Mouse (Mus musculus): ENCODE measurements around the gene Slc35f4. TPM values are rescaled to one million over a fixed set of nuclear protein-coding genes. Genes with fewer than 3 reads are reported as not detected.

Gene Slc35f4
- polyA plus RNA-seq, 1 experiment from 2014 or later, result 1.2 TPM

DNA sequence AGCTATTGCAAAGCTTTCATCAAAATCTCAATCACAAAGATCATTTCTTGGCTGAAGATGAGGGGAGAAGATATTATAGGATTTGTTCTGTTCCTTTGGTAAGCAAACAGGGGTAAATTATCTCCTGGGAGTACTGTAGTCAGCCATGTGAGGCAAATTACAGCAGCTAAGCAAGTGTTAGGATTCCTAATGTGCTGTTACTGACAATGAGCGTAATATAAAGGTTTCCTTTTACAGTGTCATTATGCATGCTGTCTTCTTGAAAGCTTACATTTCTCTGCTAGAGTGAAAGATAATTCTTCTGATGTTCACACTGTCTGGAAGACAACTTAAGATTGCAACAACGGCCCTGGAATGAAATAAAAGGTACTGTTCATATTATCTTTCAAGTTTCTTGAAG, 192.0 kb downstream of the Slc35f4 start:
- Histone ChIP-seq H3K9me3 (ENCODE audit: control insufficient read depth, low read length) (no peaks in the 10 kb centered on the region), H3K4me1 (replicated peaks; ENCODE audit: control insufficient read depth, insufficient read depth, low read length) (no peaks in the 10 kb centered on the region), H3K36me3 (ENCODE audit: control insufficient read depth, insufficient read depth, low read length) (no peaks in the 10 kb centered on the region), H3K9ac (ENCODE audit: low read depth, low read length) (no peak overlapping the region), H3K27ac (ENCODE audit: low read depth, low read length) (no peak overlapping the region), H3K4me3 (ENCODE audit: low read depth, low read length) (no peak overlapping the region), H3K4me2 (replicated peaks; ENCODE audit: low read depth, low read length) (no peak overlapping the region), H3K27me3 (ENCODE audit: control insufficient read depth, insufficient read depth, low read length) (no peaks in the 10 kb centered on the region)
- no peak for DNase-seq (ENCODE audit: low spot score)
- 89% methylated on average over 2 of the region's 2 CpGs for WGBS
- no peak for ATAC-seq (ENCODE audit: low FRiP score)

DNA sequence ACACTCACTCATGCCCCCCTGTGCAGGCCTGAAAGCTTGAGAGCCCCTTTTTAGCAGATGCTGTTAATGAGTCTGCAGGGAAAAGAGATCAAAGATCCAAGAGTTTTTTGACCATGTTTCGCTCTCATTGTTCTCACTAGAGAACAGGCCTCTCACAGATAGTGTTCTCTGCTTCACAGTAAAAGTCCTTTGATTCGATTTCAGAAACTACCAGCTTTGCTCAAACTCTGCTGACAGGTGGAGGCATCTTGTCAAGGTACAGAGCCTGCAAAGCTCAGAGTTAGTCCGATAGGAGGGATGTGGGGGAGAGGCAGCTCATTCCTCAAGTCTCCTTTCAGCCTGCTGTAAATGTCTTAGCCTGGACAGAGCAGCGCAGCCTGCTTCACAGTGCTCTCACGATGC, 209.4 kb downstream of the Slc35f4 start:
- no peak overlapping the region for H3K4me3 ChIP-seq (ENCODE audit: low read depth, low read length)
- H3K4me1 ChIP-seq (replicated peaks; ENCODE audit: control insufficient read depth, insufficient read depth, low read length), result no peaks in the 10 kb centered on the region
- H3K27me3 ChIP-seq (ENCODE audit: control insufficient read depth, insufficient read depth, low read length), result no peaks in the 10 kb centered on the region
- no peaks in the 10 kb centered on the region for H3K9me3 ChIP-seq (ENCODE audit: control insufficient read depth, low read length)
- H3K4me2 ChIP-seq (replicated peaks; ENCODE audit: low read depth, low read length), result no peak overlapping the region
- no peak for DNase-seq (ENCODE audit: low spot score)
- no peak overlapping the region for H3K9ac ChIP-seq (ENCODE audit: low read depth, low read length)
- 26% methylated on average over 5 of the region's 5 CpGs for WGBS
- H3K36me3 ChIP-seq (ENCODE audit: control insufficient read depth, insufficient read depth, low read length), result no peaks in the 10 kb centered on the region
- no peak for ATAC-seq (ENCODE audit: low FRiP score)
- no peak overlapping the region for H3K27ac ChIP-seq (ENCODE audit: low read depth, low read length)

DNA sequence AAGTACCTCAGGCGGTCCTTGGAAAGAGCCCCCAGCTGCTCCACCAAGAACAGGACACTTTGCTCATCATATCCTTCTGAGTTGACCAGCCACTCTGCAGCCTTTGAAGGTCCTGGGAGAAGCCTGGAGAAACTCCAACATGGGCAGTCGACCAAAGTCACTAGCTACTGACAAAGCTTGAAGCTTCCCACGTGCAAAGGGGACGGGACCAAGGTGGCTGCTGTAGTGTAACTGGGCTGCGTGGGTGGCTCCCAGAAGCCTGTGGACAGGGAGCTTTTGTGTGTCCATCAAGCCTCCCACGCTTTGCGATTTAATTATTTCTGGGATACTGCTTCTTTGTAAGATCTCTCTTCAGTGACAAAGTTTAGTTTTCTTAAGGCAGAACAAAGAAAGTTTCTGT, 211.9 kb downstream of the Slc35f4 start:
- 43% methylated on average over 7 of the region's 7 CpGs for WGBS
- H3K27me3 ChIP-seq (ENCODE audit: control insufficient read depth, insufficient read depth, low read length), result no peaks in the 10 kb centered on the region
- H3K4me1 ChIP-seq (replicated peaks; ENCODE audit: control insufficient read depth, insufficient read depth, low read length), result no peaks in the 10 kb centered on the region
- H3K27ac ChIP-seq (ENCODE audit: low read depth, low read length), result no peak overlapping the region
- no peak overlapping the region for H3K4me3 ChIP-seq (ENCODE audit: low read depth, low read length)
- no peak overlapping the region for H3K4me2 ChIP-seq (replicated peaks; ENCODE audit: low read depth, low read length)
- H3K36me3 ChIP-seq (ENCODE audit: control insufficient read depth, insufficient read depth, low read length), result no peaks in the 10 kb centered on the region
- H3K9me3 ChIP-seq (ENCODE audit: control insufficient read depth, low read length), result no peaks in the 10 kb centered on the region
- no peak overlapping the region for H3K9ac ChIP-seq (ENCODE audit: low read depth, low read length)
- DNase-seq (ENCODE audit: low spot score) (no peak), ATAC-seq (ENCODE audit: low FRiP score) (no peak)

DNA sequence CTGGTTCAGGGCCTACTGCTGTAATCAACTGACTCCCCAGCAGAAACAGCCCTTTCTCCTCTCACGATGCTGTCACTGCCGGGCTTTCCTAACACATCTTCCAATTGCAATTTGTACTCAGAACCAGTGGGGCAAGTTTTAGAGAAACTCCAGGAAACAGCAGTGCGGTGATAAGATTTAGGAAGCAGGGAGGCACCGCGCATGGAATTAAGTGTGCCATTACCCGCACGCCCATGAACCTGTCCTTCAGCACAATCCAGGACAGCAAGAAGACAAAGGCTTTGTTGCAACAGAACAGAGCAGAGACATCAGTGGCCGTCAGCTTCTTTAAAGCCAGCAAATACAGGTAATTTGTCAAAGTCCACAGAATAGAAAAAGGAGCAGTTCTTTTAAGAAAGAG, 212.5 kb downstream of the Slc35f4 start:
- ATAC-seq (ENCODE audit: low FRiP score) (no peak), DNase-seq (ENCODE audit: low spot score) (no peak)
- Histone ChIP-seq H3K9ac (ENCODE audit: low read depth, low read length) (no peak overlapping the region), H3K27me3 (ENCODE audit: control insufficient read depth, insufficient read depth, low read length) (no peaks in the 10 kb centered on the region), H3K36me3 (ENCODE audit: control insufficient read depth, insufficient read depth, low read length) (no peaks in the 10 kb centered on the region), H3K27ac (ENCODE audit: low read depth, low read length) (no peak overlapping the region), H3K4me1 (replicated peaks; ENCODE audit: control insufficient read depth, insufficient read depth, low read length) (no peaks in the 10 kb centered on the region), H3K4me3 (ENCODE audit: low read depth, low read length) (no peak overlapping the region), H3K4me2 (replicated peaks; ENCODE audit: low read depth, low read length) (no peak overlapping the region), H3K9me3 (ENCODE audit: control insufficient read depth, low read length) (no peaks in the 10 kb centered on the region)
- 55% methylated on average over 8 of the region's 8 CpGs for whole genome bisulfite sequencing

DNA sequence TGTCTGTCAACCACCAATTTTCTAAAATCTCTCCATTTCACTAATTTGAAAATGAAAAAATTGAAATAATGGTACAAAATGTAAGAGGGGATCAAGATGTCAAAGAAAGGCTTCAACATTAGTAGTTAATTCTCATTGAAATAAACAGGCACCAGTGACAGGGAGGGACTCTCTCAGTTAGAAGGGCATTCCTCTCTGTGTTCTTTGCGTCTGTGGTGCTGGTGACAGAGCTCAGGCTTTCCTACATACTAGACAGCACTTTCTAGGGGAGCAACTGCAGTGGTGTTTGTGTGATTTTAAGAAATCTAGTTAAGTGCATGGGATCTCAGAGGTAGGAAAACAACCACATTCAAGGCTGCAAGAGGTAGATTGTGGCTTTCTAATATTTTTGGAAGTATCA, 214.3 kb downstream of the Slc35f4 start:
- Histone ChIP-seq H3K9me3 (ENCODE audit: control insufficient read depth, low read length) (no peaks in the 10 kb centered on the region), H3K4me1 (replicated peaks; ENCODE audit: control insufficient read depth, insufficient read depth, low read length) (no peaks in the 10 kb centered on the region), H3K27me3 (ENCODE audit: control insufficient read depth, insufficient read depth, low read length) (no peaks in the 10 kb centered on the region), H3K9ac (ENCODE audit: low read depth, low read length) (no peak overlapping the region), H3K4me3 (ENCODE audit: low read depth, low read length) (no peak overlapping the region), H3K27ac (ENCODE audit: low read depth, low read length) (no peak overlapping the region), H3K4me2 (replicated peaks; ENCODE audit: low read depth, low read length) (no peak overlapping the region), H3K36me3 (ENCODE audit: control insufficient read depth, insufficient read depth, low read length) (no peaks in the 10 kb centered on the region)
- DNase-seq (ENCODE audit: low spot score) (no peak), ATAC-seq (ENCODE audit: low FRiP score) (no peak)
- 56% methylated on average over 1 of the region's 1 CpGs for WGBS

DNA sequence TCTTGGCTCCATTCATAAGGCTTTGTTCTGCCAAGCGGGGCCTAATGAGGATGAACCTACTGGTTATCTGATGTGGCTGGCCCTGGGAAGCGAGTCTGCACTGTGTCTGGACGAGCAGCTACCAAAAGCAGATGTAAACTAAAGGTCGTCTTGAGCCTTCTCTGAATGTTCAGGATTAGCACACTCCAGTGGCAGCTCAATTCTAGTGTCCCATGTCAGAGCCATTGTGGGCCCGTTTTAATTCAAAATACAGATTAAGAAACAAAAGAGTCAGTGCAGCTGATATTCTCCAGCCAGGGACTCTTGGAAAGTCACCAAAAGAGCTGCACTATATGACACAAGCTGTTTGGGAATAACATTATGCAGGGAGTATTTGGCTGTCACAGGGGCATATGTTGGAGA, 214.8 kb downstream of the Slc35f4 start:
- no peaks in the 10 kb centered on the region for H3K27me3 ChIP-seq (ENCODE audit: control insufficient read depth, insufficient read depth, low read length)
- H3K4me1 ChIP-seq (replicated peaks; ENCODE audit: control insufficient read depth, insufficient read depth, low read length), result no peaks in the 10 kb centered on the region
- no peaks in the 10 kb centered on the region for H3K36me3 ChIP-seq (ENCODE audit: control insufficient read depth, insufficient read depth, low read length)
- no peak for DNase-seq (ENCODE audit: low spot score)
- no peak for ATAC-seq (ENCODE audit: low FRiP score)
- H3K27ac ChIP-seq (ENCODE audit: low read depth, low read length), result no peak overlapping the region
- H3K4me3 ChIP-seq (ENCODE audit: low read depth, low read length), result no peak overlapping the region
- no peak overlapping the region for H3K9ac ChIP-seq (ENCODE audit: low read depth, low read length)
- H3K4me2 ChIP-seq (replicated peaks; ENCODE audit: low read depth, low read length), result no peak overlapping the region
- no peaks in the 10 kb centered on the region for H3K9me3 ChIP-seq (ENCODE audit: control insufficient read depth, low read length)
- WGBS, result 56% methylated on average over 5 of the region's 5 CpGs

DNA sequence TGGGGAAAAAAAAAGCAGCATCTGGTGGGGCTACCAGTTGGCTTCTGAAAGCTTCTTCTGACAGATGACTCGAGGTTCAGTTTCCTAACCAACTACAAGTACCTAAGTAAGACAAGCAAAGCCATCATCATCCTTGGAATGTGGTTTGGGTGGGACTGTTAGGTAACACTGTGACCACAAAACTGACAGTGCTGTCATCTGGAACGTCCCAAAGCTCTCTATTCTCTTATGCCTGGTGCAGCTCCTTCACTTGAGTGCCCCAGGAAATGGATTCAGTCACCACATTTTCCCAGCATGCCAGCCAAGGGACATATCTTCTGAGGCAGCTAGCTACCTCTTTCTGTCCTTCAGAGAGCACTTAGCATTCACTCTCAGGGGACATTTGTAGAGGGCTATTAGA, 216.2 kb downstream of the Slc35f4 start:
- Histone ChIP-seq H3K9ac (ENCODE audit: low read depth, low read length) (no peak overlapping the region), H3K9me3 (ENCODE audit: control insufficient read depth, low read length) (no peaks in the 10 kb centered on the region), H3K36me3 (ENCODE audit: control insufficient read depth, insufficient read depth, low read length) (no peaks in the 10 kb centered on the region), H3K27me3 (ENCODE audit: control insufficient read depth, insufficient read depth, low read length) (no peaks in the 10 kb centered on the region), H3K4me2 (replicated peaks; ENCODE audit: low read depth, low read length) (no peak overlapping the region), H3K4me3 (ENCODE audit: low read depth, low read length) (no peak overlapping the region), H3K4me1 (replicated peaks; ENCODE audit: control insufficient read depth, insufficient read depth, low read length) (no peaks in the 10 kb centered on the region), H3K27ac (ENCODE audit: low read depth, low read length) (no peak overlapping the region)
- WGBS, result 82% methylated on average over 2 of the region's 2 CpGs
- DNase-seq (ENCODE audit: low spot score) (no peak), ATAC-seq (ENCODE audit: low FRiP score) (no peak)

DNA sequence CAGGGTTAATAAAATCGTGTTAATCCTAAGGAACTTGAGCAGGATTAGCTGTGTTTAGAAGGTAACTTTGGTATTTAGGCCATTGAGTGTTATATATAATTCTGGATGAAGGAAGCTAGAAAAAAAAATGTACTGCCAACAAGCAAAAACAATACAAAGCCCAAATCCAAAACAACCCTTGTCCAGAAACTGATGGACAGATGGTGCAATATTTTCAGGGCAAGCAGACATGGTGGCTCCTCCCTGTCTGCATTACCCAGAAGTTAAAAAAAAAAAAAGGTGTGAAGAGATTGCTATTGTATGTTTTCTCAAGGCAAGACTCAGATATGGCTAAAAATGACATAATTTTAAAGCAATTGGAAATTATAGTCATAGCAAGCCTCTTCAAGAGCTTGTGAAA, 217.3 kb downstream of the Slc35f4 start:
- no peak overlapping the region for H3K9ac ChIP-seq (ENCODE audit: low read depth, low read length)
- H3K27ac ChIP-seq (ENCODE audit: low read depth, low read length), result no peak overlapping the region
- H3K4me3 ChIP-seq (ENCODE audit: low read depth, low read length), result no peak overlapping the region
- no peaks in the 10 kb centered on the region for H3K4me1 ChIP-seq (replicated peaks; ENCODE audit: control insufficient read depth, insufficient read depth, low read length)
- H3K4me2 ChIP-seq (replicated peaks; ENCODE audit: low read depth, low read length), result no peak overlapping the region
- no peaks in the 10 kb centered on the region for H3K27me3 ChIP-seq (ENCODE audit: control insufficient read depth, insufficient read depth, low read length)
- WGBS, result 89% methylated on average over 1 of the region's 1 CpGs
- no peaks in the 10 kb centered on the region for H3K9me3 ChIP-seq (ENCODE audit: control insufficient read depth, low read length)
- ATAC-seq (ENCODE audit: low FRiP score) (no peak), DNase-seq (ENCODE audit: low spot score) (no peak)
- no peaks in the 10 kb centered on the region for H3K36me3 ChIP-seq (ENCODE audit: control insufficient read depth, insufficient read depth, low read length)

DNA sequence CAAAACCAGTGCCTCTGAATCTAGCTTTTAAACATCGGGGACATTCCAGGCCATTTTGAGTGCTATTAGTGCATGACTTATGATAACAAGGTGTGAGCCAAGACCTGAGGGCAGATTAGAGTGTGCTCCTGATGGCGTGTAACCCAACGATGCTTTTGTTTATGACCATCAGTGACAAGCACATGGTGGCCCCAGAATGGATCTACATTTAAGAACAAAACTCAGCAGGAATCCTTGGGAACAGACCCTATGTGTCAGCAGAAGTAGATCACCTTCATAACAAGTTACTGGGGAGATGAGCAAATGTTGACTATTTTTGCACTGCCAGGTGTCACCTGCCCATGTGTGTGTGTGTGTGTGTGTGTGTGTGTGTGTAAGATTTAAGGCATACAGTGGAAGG, 218.0 kb downstream of the Slc35f4 start:
- H3K36me3 ChIP-seq (ENCODE audit: control insufficient read depth, insufficient read depth, low read length), result no peaks in the 10 kb centered on the region
- no peak overlapping the region for H3K4me3 ChIP-seq (ENCODE audit: low read depth, low read length)
- 89% methylated on average over 3 of the region's 3 CpGs for WGBS
- no peak overlapping the region for H3K9ac ChIP-seq (ENCODE audit: low read depth, low read length)
- ATAC-seq (ENCODE audit: low FRiP score) (no peak), DNase-seq (ENCODE audit: low spot score) (no peak)
- no peaks in the 10 kb centered on the region for H3K27me3 ChIP-seq (ENCODE audit: control insufficient read depth, insufficient read depth, low read length)
- no peak overlapping the region for H3K27ac ChIP-seq (ENCODE audit: low read depth, low read length)
- H3K4me1 ChIP-seq (replicated peaks; ENCODE audit: control insufficient read depth, insufficient read depth, low read length), result no peaks in the 10 kb centered on the region
- H3K9me3 ChIP-seq (ENCODE audit: control insufficient read depth, low read length), result no peaks in the 10 kb centered on the region
- H3K4me2 ChIP-seq (replicated peaks; ENCODE audit: low read depth, low read length), result no peak overlapping the region

Measured in hindbrain, embryonic 11.5 days (tissue).